Mouse (Mus musculus) midbrain, postnatal 0 days (tissue): ENCODE results near the gene Nsmce4a. TPM values are rescaled to one million over a fixed set of nuclear protein-coding genes. Genes with fewer than 3 reads are reported as not detected.

Experiments
- ATAC-seq: fragments of 200-750 bp; cut with Nextera tagmentation; 2 replicates; pipeline ENCODE4 v1.8.0; 2017; ENCODE audit warnings: moderate number of reproducible peaks, mild to moderate bottlenecking, moderate TSS enrichment, moderate library complexity; ENCODE audit not compliant: low FRiP score
- DNase-seq: peaks from one replicate; pipeline ENCODE4 v3.0.0-alpha.2; 2015; ENCODE audit warnings: low spot score
- H3K27ac ChIP-seq: fragments of 300-500 bp; sonication (generic); 2 replicates; pipeline ENCODE4 v1.5.1; 2014; ENCODE audit warnings: low read depth, mild to moderate bottlenecking, low read length, mixed read lengths
- H3K27me3 ChIP-seq: fragments of 300-500 bp; sonication (generic); 2 replicates; pipeline ENCODE4 v1.6.1; 2014; ENCODE audit warnings: low read length, control low read depth, mixed read lengths; ENCODE audit not compliant: insufficient read depth
- H3K36me3 ChIP-seq: fragments of 300-500 bp; sonication (generic); 2 replicates; pipeline ENCODE4 v1.6.1; 2014; ENCODE audit warnings: low read length, control low read depth, mixed read lengths; ENCODE audit not compliant: insufficient read depth
- H3K4me1 ChIP-seq: fragments of 300-500 bp; sonication (generic); 2 replicates; pipeline ENCODE4 v1.6.1; 2014; ENCODE audit warnings: mild to moderate bottlenecking, control low read depth, antibody characterized with exemption, low read length, mixed read lengths; ENCODE audit not compliant: insufficient read depth
- H3K4me2 ChIP-seq: fragments of 300-500 bp; sonication (generic); 2 replicates; pipeline ENCODE4 v1.6.1; 2014; ENCODE audit warnings: low read depth, mild to moderate bottlenecking, low read length, mixed read lengths; ENCODE audit not compliant: poor library complexity, severe bottlenecking
- H3K4me3 ChIP-seq: fragments of 300-500 bp; sonication (generic); 2 replicates; pipeline ENCODE4 v1.5.1; 2014; ENCODE audit warnings: low read depth, mild to moderate bottlenecking, low read length, moderate library complexity
- H3K9ac ChIP-seq: fragments of 300-500 bp; sonication (generic); replicated peaks from 2 replicates; pipeline ENCODE4 v1.6.1; 2014; ENCODE audit warnings: mild to moderate bottlenecking, low read length, moderate library complexity, mixed read lengths; ENCODE audit not compliant: poor library complexity, severe bottlenecking
- H3K9me3 ChIP-seq: fragments of 300-500 bp; sonication (generic); 2 replicates; pipeline ENCODE4 v1.6.1; 2016; ENCODE audit warnings: low read length, control low read depth
- CTCF ChIP-seq: IDR thresholded peaks from 2 replicates; pipeline ENCODE4 v1.5.1; 2016; ENCODE audit warnings: antibody characterized with exemption, mild to moderate bottlenecking
- WGBS: fragments of 180-500 bp; shearing (Covaris S2); extraction: QIAGEN DNeasy Blood & Tissue Kit; methylation state at CpG from one replicate; pipeline ENCODE4 v1.1.7; 2014; 5-methylcytosine and 5-hydroxymethylcytosine counted together
- polyA plus RNA-seq: library from polyadenylated mRNA; unstranded; fragments of >200 nt; fragmentation: Nextera tagmentation; extraction: Ambion mirVana; gene quantifications from 2 replicates; pipeline ENCODE4 v1.2.1, GENCODE M21; 2015
- total RNA-seq: library from RNA; depleted of rRNA; stranded (reverse); fragments of >200 nt; gene quantifications from 2 replicates; pipeline ENCODE4 v1.2.3, GENCODE M21; 2014

Nsmce4a gene
- total and polyA plus RNA-seq, 2 experiments from 2014 or later, result 38.7 to 67.7 TPM

GRCm38 (mm10) chr7:130590081-130590828, 17.3 kb upstream of the Nsmce4a start:
- 28% methylated on average over 13 of the region's 13 CpGs for WGBS
- Histone ChIP-seq H3K4me3 (no peak overlapping the region), H3K4me1 (no peaks in the 10 kb centered on the region), H3K9me3 (no peaks in the 10 kb centered on the region), H3K27ac (no peak overlapping the region), H3K4me2 (no peak overlapping the region), H3K27me3 (no peaks in the 10 kb centered on the region), H3K36me3 (no peaks in the 10 kb centered on the region), H3K9ac (no peak overlapping the region)
- DNase-seq (no peak), ATAC-seq (no peak)
- TF ChIP-seq CTCF, result no peak

- Histone ChIP-seq H3K4me3 (no peak overlapping the region), H3K27ac (no peak overlapping the region), H3K9me3 (no peaks in the 10 kb centered on the region), H3K36me3 (no peaks in the 10 kb centered on the region), H3K4me2 (no peak overlapping the region), H3K9ac (no peak overlapping the region), H3K27me3 (no peaks in the 10 kb centered on the region), H3K4me1 (no peaks in the 10 kb centered on the region)
- WGBS, result 86% methylated on average over 2 of the region's 2 CpGs
- no peak for ATAC-seq
- TF ChIP-seq CTCF, result no peak
- DNase-seq, result no peak
Observed at GRCm38 (mm10) chr7:130586521-130587072, 13.7 kb upstream of the Nsmce4a start.

- no peak overlapping the region for H3K4me3 ChIP-seq
- no peaks in the 10 kb centered on the region for H3K4me1 ChIP-seq
- WGBS, result 81% methylated on average over 5 of the region's 5 CpGs
- ATAC-seq, result no peak
- H3K27ac ChIP-seq, result no peak overlapping the region
- no peaks in the 10 kb centered on the region for H3K27me3 ChIP-seq
- no peak overlapping the region for H3K9ac ChIP-seq
- no peak for DNase-seq
- no peaks in the 10 kb centered on the region for H3K9me3 ChIP-seq
- no peak for TF ChIP-seq CTCF
- no peaks in the 10 kb centered on the region for H3K36me3 ChIP-seq
- no peak overlapping the region for H3K4me2 ChIP-seq
Observed at GRCm38 (mm10) chr7:130578607-130579006, 5.7 kb upstream of the Nsmce4a start.

- Histone ChIP-seq H3K4me1 (no peaks in the 10 kb centered on the region), H3K4me3 (no peak overlapping the region), H3K4me2 (no peak overlapping the region), H3K27me3 (no peaks in the 10 kb centered on the region), H3K27ac (no peak overlapping the region), H3K9ac (no peak overlapping the region), H3K9me3 (no peaks in the 10 kb centered on the region), H3K36me3 (no peaks in the 10 kb centered on the region)
- no peak for TF ChIP-seq CTCF
- ATAC-seq, result no peak
- no peak for DNase-seq
- WGBS, result 98% methylated on average over 2 of the region's 2 CpGs
Observed at GRCm38 (mm10) chr7:130578066-130578465, 5.1 kb upstream of the Nsmce4a start.

- Histone ChIP-seq H3K27me3 (no peaks in the 10 kb centered on the region), H3K4me2 (no peak within 1 kb of the TSS; the same call in 1 of the 2 replicates), H3K9ac (no peak within 1 kb of the TSS), H3K4me1 (no peaks in the 10 kb centered on the region), H3K9me3 (no peaks in the 10 kb centered on the region), H3K27ac (no peak within 1 kb of the TSS), H3K4me3 (no peak within 1 kb of the TSS), H3K36me3 (no peaks in the 10 kb centered on the region)
- WGBS, result 52% methylated on average over 15 of the region's 15 CpGs
- ATAC-seq (no peak), DNase-seq (no peak)
- no peak for TF ChIP-seq CTCF
Observed at GRCm38 (mm10) chr7:130577388-130578003, 4.6 kb upstream of the Nsmce4a start, which contains the start of gene Tacc2. Gene Tacc2, plus strand, starts transcription at chr7:130577438.

GRCm38 (mm10) chr7:130576981-130577380, 4.1 kb upstream of the Nsmce4a start:
- Histone ChIP-seq H3K4me2 (no peak overlapping the region; the same call in 1 of the 2 replicates), H3K9me3 (no peaks in the 10 kb centered on the region), H3K27me3 (no peaks in the 10 kb centered on the region), H3K4me1 (no peaks in the 10 kb centered on the region), H3K36me3 (no peaks in the 10 kb centered on the region), H3K27ac (no peak overlapping the region), H3K4me3 (no peak overlapping the region), H3K9ac (no peak overlapping the region)
- DNase-seq, result peak; percentile 22
- no peak for ATAC-seq
- no peak for TF ChIP-seq CTCF
- WGBS, result 33% methylated on average over 10 of the region's 10 CpGs
